Mouse (Mus musculus): ENCODE measurements around the gene Il1rap.

Il1rap gene

DNA sequence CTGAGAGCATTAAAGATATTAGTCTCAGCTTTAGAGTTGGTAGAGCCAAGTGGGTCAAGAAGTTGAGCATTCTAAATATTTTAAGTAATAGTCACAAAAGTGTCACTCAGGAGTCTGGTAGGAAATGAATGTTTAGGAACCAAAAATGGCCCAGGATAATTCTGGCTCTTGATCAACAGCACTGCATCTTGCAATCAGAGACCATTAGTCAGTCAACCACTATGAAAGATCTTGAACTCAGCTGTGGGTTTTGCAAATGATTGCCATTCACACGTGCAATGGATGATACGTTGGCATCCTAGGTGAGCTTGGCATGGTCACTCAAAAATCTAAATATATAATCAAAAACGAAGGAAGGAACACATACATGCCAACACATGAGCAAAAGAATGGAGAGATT lies 23.1 kb downstream of the Il1rap start:
- ChIA-PET CTCF (no interaction called here), POLR2A (interaction anchor here in 1 of 4 experiments (0.7 kb wide), 1 partner anchor 493 kb away, joined by 3 read pairs; no protein-coding TSS in a partner anchor)

DNA sequence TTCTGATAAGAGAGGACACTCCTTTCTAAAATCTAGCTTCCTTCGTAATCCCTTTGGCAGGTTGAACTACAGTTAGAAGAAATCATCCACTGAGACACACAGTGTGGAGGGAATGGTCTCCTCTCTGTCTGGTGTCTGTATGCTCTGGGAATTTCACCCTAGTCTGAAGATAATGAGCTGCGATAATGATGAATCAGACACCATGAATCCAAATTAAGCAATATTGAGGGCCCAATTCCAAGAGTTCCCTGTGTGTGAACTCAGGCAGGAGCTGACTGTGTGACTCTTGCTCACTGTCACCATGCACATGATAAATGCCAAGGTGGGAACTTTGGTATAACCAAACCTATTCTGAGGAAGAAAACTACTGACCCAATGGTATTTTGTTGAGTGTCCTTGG lies 26.5 kb downstream of the Il1rap start:
- CTCF ChIA-PET = no interaction called here
- POLR2A ChIA-PET = no interaction called here

DNA sequence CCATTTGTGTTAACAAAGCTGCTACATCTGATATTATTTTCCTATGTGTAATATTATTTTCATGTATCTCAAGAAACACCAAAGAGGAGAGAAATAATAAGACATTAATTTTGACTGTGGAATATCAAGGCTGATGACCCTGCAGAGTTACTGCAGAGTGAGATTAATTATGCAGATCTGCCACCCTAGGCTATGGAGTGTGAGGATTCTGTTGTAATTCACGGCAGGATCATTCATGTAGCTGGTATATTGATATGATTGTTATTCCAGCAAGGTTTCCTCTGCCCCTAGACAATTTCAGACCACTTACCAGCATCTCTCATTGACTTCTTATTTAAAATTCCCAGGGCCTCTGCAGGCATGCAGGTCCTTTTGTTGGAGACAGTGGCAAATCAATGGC lies 29.0 kb downstream of the Il1rap start:
- POLR2A ChIA-PET = no interaction called here
- CTCF ChIA-PET = no interaction called here

DNA sequence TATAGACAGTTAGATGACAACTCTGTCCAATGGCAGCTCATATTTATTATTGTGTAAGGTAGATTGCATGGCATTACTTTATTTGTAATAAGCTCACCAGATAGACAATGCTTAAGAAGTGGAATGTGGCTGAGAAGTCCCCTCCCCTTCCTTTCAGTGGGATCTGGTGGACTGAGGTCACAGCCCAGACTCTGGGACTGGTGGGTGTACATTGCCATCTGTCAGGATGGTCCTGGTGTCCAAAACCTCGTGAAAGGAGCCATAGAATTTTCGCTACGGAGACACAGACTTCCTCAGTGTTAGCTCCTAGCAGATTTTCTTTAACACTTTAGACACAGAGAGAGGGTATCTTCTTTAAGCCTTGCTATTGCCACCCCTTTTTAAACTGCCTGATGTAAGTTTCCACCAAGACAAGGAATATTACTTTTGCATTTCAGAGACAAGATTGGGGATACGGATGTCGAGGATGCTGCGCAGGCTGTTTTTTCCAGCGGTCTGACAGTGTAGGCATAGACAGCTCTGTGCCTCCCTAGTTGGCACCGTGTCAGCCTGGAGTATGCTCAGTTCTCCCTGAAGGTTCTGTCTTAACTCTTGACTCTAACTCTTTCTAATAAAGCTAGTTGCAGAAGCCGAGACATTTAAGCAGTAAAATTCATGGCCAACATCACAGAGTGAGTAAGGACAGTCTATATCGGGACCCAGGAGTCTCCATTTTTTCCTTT lies 31.2 kb downstream of the Il1rap start:
- CTCF ChIA-PET = no interaction called here
- POLR2A ChIA-PET = no interaction called here

GRCm38 (mm10) chr16:26623141-26623540 lies 41.6 kb downstream of the Il1rap start:
- POLR2A ChIA-PET = no interaction called here
- CTCF ChIA-PET = no interaction called here

- ChIA-PET POLR2A (no interaction called here), CTCF (no interaction called here)
These were observed 44.6 kb downstream of the Il1rap start for GRCm38 (mm10) chr16:26626065-26626464.

GRCm38 (mm10) chr16:26634800-26635199 lies 53.3 kb downstream of the Il1rap start:
- POLR2A ChIA-PET = no interaction called here
- CTCF ChIA-PET = no interaction called here

DNA sequence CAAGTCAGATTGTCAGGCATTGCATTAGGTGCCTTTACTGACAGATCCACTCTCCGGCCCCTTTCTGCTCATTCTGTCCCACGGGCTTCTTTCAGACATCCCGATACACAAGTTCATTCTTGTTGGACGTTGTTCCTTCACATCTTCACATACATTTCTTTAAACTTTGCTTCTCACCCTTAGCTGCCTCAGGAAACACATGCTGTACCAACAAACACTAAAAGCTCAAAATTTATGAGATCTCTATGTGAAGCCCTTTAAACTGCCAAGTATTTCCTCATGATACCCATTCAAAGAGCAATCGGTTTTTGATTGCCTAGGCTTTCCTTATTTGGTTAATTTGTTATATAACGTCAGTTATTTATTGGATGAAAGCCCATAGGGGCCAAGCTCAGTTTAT lies 61.6 kb downstream of the Il1rap start:
- CTCF ChIA-PET = no interaction called here

DNA sequence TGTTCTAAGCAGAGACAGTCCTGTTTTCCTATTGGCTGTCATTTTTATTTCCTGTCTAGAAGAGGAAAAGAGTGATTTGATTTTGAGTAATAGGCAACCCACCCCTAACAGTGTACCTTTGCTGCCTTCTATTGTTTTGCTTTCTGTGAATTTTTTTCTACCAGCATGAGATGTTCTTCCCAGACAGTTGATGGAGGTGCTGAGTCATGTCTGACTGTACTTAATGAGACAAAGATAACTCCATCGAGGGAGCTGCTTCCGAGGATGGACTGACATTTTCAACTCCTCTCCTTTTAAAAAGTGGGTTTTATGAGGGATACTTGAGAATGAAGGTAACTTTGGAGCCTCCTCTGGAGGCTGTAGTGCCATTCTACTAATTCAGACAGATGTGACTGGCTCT lies 64.6 kb downstream of the Il1rap start:
- POLR2A ChIA-PET = no interaction called here

More for the DNA sequence above, 61.6 kb downstream of the Il1rap start:
- POLR2A ChIA-PET = no interaction called here

DNA sequence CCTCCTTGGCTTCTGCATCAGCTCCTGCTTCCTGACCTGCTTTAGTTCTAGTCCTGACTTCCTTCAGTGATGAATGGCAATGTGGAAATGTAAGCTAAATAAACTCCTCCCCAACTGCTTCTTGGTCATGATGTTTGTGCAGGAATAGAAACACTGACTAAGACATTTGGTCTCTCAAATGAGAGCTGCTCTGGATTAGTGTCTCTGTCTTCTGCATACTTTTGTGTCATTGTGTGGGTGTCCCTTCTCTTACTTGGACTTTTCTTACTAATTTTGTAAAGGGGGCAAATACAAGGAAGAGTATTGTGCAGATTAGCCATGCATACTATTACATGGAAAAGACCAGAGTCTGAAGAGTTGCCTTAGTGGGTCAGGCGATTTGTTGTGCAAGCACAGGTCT lies 65.5 kb downstream of the Il1rap start:
- POLR2A ChIA-PET = no interaction called here
- CTCF ChIA-PET = interaction anchor here in 1 of 4 experiments (0.7 kb wide), 1 partner anchor 92 kb away, joined by 4 read pairs; no protein-coding TSS in a partner anchor

More for the DNA sequence above, 64.6 kb downstream of the Il1rap start:
- CTCF ChIA-PET = no interaction called here

- CTCF ChIA-PET = no interaction called here
- POLR2A ChIA-PET = no interaction called here
These were observed 81.4 kb downstream of the Il1rap start for GRCm38 (mm10) chr16:26662722-26663436.

DNA sequence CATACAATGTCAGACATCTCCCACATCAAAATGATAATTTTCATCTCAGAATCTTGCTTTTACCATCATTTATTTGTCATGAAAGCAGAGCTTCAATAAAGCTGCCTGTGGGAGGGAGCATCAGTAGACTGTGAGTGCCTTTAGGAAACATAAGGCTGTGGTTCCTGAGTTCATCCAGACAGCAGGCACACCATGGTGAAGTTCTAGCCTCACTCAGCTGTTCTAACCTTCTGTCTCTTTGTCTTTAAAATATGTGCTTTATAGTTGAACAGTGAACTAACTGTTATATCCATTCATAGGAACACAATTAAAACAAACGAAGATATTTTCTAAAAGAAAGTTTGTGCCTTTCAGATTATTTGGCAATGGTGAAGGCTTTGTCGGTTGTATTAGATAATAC lies 84.9 kb downstream of the Il1rap start:
- CTCF ChIA-PET = no interaction called here

DNA sequence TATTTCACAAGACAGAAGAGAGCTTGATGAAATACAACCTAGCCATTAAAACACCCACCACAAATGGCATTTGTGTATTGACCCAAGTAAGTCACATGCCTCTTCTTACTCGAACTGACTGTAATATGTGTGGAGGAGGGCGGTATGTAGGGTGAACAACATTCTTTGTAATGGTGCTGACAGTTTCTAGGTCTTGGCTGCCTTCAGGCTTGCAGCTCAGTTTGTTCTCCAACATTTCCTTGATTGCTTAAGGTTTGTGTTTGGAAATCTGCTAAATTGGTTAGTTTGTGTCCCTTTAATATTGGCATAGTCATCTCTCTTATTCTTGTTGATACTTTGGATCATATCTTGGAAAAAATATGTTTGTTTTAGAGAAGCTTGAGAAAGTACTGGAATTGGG lies 87.6 kb downstream of the Il1rap start:
- ChIA-PET POLR2A (no interaction called here), CTCF (interaction anchor here in 1 of 4 experiments (0.6 kb wide), 1 partner anchor 68 kb away, joined by 4 read pairs; no protein-coding TSS in a partner anchor)

More for the DNA sequence above, 84.9 kb downstream of the Il1rap start:
- POLR2A ChIA-PET = no interaction called here

DNA sequence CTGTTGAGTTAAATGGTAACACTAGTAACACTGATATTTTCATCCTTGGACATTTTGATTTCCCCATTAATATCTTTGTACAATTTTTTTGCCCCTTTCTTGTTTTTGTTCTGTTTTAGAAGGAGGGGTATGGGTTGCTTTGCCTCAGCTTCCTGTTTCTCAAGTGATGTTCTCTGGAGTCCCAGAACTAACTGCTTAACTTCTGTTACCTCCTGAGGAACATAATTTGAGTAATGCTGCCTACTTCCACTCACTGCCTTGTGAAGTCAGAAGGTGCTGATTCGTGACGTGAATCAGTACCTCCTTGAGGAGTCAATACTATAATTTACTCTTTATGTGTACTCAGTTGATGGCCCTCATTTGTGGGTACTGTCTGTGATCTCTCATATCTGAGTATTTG lies 98.9 kb downstream of the Il1rap start:
- ChIA-PET POLR2A (no interaction called here), CTCF (no interaction called here)

DNA sequence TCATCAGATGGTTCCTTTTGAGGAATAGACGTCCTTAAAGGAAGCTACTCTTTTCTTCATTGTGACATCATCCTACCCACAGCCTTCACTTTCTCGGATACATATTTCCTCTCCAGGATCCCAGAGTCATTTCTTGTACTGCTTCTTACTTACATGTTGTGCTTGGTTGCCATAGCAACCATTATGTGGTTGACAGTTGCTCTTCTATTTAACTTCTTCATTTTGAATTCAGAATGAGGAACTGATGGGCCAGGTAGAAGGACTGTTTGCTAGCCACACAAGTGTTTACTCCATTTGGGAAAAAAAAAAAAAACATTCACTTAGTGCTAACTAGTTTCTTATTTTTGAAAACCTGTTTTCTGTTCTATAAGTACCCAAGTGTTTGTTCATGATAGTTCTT lies 108.3 kb downstream of the Il1rap start:
- ChIA-PET POLR2A (no interaction called here), CTCF (no interaction called here)

DNA sequence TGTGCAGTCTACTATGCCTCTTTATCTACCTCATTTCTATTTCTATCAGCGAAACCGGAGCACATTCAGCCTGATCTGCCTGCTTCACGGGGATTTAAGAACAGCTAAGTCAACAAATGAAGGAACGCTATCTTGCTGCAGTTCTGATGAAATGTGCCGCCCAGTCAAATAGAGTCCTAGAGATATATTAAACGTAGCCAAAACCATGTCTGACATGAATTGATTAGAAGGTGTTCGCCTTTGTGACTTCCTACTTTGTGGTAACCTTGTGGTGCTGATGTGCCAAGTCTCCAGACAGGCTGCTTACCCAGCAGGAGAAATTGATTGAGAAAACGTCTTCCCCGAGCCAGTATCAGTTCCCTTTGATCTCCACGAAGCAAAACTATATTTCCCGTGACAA lies 109.8 kb downstream of the Il1rap start:
- ChIA-PET CTCF (no interaction called here), POLR2A (no interaction called here)

- ChIA-PET CTCF (interaction anchor here in 1 of 4 experiments (0.7 kb wide), 1 partner anchor 31 kb away, joined by 8 read pairs; no protein-coding TSS in a partner anchor), POLR2A (no interaction called here)
These were observed 116.6 kb downstream of the Il1rap start for GRCm38 (mm10) chr16:26698076-26698475.

DNA sequence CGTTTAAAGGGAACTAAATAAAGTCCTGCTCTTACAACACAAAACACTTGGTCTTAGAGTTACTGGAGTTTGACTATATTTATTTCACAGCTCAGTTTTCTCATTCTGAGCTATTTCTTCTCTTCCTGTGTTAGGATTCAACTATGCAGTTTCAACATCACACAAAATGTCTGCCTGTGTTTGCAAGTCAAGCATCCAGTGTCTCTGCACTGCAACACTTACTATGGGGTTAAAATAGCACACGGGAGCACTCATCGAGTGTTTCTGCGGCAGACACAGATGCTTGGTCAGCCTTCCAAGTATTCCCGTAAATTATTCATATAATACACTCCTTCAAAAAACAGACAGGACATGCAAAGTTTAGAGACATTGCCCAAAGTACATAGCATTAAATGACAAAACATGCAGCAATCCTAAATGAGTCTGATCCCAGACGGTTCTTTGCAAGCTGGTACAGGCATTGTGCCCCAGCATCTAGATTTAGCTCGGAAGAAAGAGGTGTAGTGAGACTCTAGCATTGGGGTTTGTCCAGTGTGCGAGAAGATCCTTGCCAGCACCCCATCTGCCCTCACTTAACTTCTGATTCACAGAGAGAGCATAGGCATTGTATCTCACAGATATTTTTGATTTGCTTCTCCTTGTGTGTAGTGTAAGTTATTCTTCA lies 119.1 kb downstream of the Il1rap start:
- CTCF ChIA-PET = no interaction called here

GRCm38 (mm10) chr16:26705658-26706371 lies 124.3 kb downstream of the Il1rap start:
- ChIA-PET POLR2A (no interaction called here), CTCF (no interaction called here)

More for the DNA sequence above, 119.1 kb downstream of the Il1rap start:
- POLR2A ChIA-PET = no interaction called here

- POLR2A ChIA-PET = no interaction called here
These were observed 125.0 kb downstream of the Il1rap start for GRCm38 (mm10) chr16:26706503-26706902.

More at GRCm38 (mm10) chr16:26706503-26706902, 125.0 kb downstream of the Il1rap start:
- CTCF ChIA-PET = no interaction called here
